Mouse (Mus musculus): ENCODE measurements around the gene Fam160a1. TPM values are rescaled to one million over a fixed set of nuclear protein-coding genes. Genes with fewer than 3 reads are reported as not detected.
A peak's percentile ranks its signal among the peaks of the same experiment; 100 is the strongest.

Gene Fam160a1
- polyA plus RNA-seq, 1 experiment from 2014 or later = 0.12 TPM

GRCm38 (mm10) chr3:85715764-85716297 is 101.3 kb downstream of the Fam160a1 start:
- DNase-seq (no peak), ATAC-seq (ENCODE audit: low FRiP score, low TSS enrichment) (no peak)
- Histone ChIP-seq H3K36me3 (ENCODE audit: control insufficient read depth, insufficient read depth, low read length) (no peaks in the 10 kb centered on the region), H3K9me3 (ENCODE audit: control insufficient read depth, low read length) (no peaks in the 10 kb centered on the region), H3K9ac (replicated peaks; ENCODE audit: low read length) (no peak overlapping the region), H3K27ac (replicated peaks; ENCODE audit: low read depth, low read length) (no peak overlapping the region), H3K4me2 (ENCODE audit: low read length) (no peak overlapping the region), H3K27me3 (ENCODE audit: control insufficient read depth, insufficient read depth, low read length) (no peaks in the 10 kb centered on the region), H3K4me1 (ENCODE audit: control insufficient read depth, insufficient read depth, low read length) (no peaks in the 10 kb centered on the region), H3K4me3 (replicated peaks; ENCODE audit: low read depth, low read length) (no peak overlapping the region)
- WGBS = 80% methylated on average over 4 of the region's 4 CpGs

GRCm38 (mm10) chr3:85713936-85714709 is 103.0 kb downstream of the Fam160a1 start:
- Histone ChIP-seq H3K4me1 (ENCODE audit: control insufficient read depth, insufficient read depth, low read length) (no peaks in the 10 kb centered on the region), H3K36me3 (ENCODE audit: control insufficient read depth, insufficient read depth, low read length) (no peaks in the 10 kb centered on the region), H3K27ac (replicated peaks; ENCODE audit: low read depth, low read length) (no peak overlapping the region), H3K9ac (replicated peaks; ENCODE audit: low read length) (no peak overlapping the region), H3K9me3 (ENCODE audit: control insufficient read depth, low read length) (no peaks in the 10 kb centered on the region), H3K4me2 (ENCODE audit: low read length) (no peak overlapping the region), H3K4me3 (replicated peaks; ENCODE audit: low read depth, low read length) (no peak overlapping the region), H3K27me3 (ENCODE audit: control insufficient read depth, insufficient read depth, low read length) (no peaks in the 10 kb centered on the region)
- DNase-seq (no peak), ATAC-seq (ENCODE audit: low FRiP score, low TSS enrichment) (no peak)
- 89% methylated on average over 7 of the region's 7 CpGs for WGBS

DNA sequence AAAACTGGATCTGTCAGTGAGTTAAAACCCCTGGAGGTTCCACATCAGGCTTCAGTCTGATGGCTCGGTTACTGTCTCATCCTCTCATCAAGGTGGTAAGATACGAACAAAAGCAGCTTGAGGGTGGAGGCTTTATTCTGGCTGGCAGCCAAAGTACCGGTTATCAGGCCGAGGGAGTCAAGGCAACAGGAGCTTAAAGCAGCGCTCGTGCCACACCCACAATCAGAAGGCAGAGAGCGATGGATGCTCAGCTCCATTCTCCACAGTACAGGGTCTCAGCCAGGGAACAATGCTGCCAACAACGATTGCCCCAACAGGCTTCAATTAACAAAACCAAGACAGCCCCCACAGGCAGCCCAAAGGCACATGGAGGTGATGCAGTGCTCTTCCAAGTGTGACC is 106.4 kb downstream of the Fam160a1 start:
- H3K4me1 ChIP-seq (ENCODE audit: control insufficient read depth, insufficient read depth, low read length) = no peaks in the 10 kb centered on the region
- no peak for ATAC-seq (ENCODE audit: low FRiP score, low TSS enrichment)
- no peak for DNase-seq
- H3K36me3 ChIP-seq (ENCODE audit: control insufficient read depth, insufficient read depth, low read length) = no peaks in the 10 kb centered on the region
- H3K9me3 ChIP-seq (ENCODE audit: control insufficient read depth, low read length) = no peaks in the 10 kb centered on the region
- no peaks in the 10 kb centered on the region for H3K27me3 ChIP-seq (ENCODE audit: control insufficient read depth, insufficient read depth, low read length)
- 42% methylated on average over 8 of the region's 8 CpGs for WGBS
- H3K27ac ChIP-seq (replicated peaks; ENCODE audit: low read depth, low read length) = no peak overlapping the region
- no peak overlapping the region for H3K4me2 ChIP-seq (ENCODE audit: low read length)
- H3K4me3 ChIP-seq (replicated peaks; ENCODE audit: low read depth, low read length) = no peak overlapping the region
- H3K9ac ChIP-seq (replicated peaks; ENCODE audit: low read length) = no peak overlapping the region

GRCm38 (mm10) chr3:85707421-85707820 is 109.7 kb downstream of the Fam160a1 start:
- Histone ChIP-seq H3K4me3 (replicated peaks; ENCODE audit: low read depth, low read length) (no peak overlapping the region), H3K4me1 (ENCODE audit: control insufficient read depth, insufficient read depth, low read length) (no peaks in the 10 kb centered on the region), H3K9ac (replicated peaks; ENCODE audit: low read length) (no peak overlapping the region), H3K27ac (replicated peaks; ENCODE audit: low read depth, low read length) (no peak overlapping the region), H3K9me3 (ENCODE audit: control insufficient read depth, low read length) (no peaks in the 10 kb centered on the region), H3K36me3 (ENCODE audit: control insufficient read depth, insufficient read depth, low read length) (no peaks in the 10 kb centered on the region), H3K4me2 (ENCODE audit: low read length) (no peak overlapping the region), H3K27me3 (ENCODE audit: control insufficient read depth, insufficient read depth, low read length) (no peaks in the 10 kb centered on the region)
- ATAC-seq (ENCODE audit: low FRiP score, low TSS enrichment) (no peak), DNase-seq (peak; percentile 77)
- WGBS = 40% methylated on average over 7 of the region's 7 CpGs

GRCm38 (mm10) chr3:85703141-85703882 is 113.8 kb downstream of the Fam160a1 start:
- WGBS = 53% methylated on average over 6 of the region's 6 CpGs

DNA sequence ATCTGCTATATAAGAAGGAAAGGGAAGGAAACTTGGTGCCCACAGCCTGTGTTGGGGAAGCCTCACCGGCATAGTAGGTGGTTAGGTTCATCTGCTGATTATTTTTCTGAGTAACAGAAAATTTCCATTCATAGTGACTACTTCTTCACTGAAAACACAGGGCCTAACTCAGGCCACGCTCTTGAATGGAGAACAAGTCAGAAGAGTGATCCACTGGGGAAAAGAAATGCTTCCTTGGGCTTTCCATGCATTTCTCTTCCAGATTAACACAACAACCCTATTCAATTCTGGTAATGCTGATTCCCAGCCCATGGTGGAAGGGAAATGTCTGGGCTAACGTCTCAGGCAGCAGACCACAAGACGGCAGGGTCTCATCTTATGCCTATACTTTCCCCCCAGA is 118.6 kb downstream of the Fam160a1 start:
- no peak overlapping the region for H3K4me3 ChIP-seq (replicated peaks; ENCODE audit: low read depth, low read length)
- no peak overlapping the region for H3K4me2 ChIP-seq (ENCODE audit: low read length)
- H3K4me1 ChIP-seq (ENCODE audit: control insufficient read depth, insufficient read depth, low read length) = no peaks in the 10 kb centered on the region
- WGBS = 78% methylated on average over 4 of the region's 4 CpGs
- no peaks in the 10 kb centered on the region for H3K36me3 ChIP-seq (ENCODE audit: control insufficient read depth, insufficient read depth, low read length)
- no peak overlapping the region for H3K9ac ChIP-seq (replicated peaks; ENCODE audit: low read length)
- H3K27me3 ChIP-seq (ENCODE audit: control insufficient read depth, insufficient read depth, low read length) = no peaks in the 10 kb centered on the region
- no peak for ATAC-seq (ENCODE audit: low FRiP score, low TSS enrichment)
- no peak for DNase-seq
- H3K9me3 ChIP-seq (ENCODE audit: control insufficient read depth, low read length) = no peaks in the 10 kb centered on the region
- no peak overlapping the region for H3K27ac ChIP-seq (replicated peaks; ENCODE audit: low read depth, low read length)

More at GRCm38 (mm10) chr3:85703141-85703882, 113.8 kb downstream of the Fam160a1 start:
- ATAC-seq (ENCODE audit: low FRiP score, low TSS enrichment) (no peak), DNase-seq (peak; percentile 17)
- no peaks in the 10 kb centered on the region for H3K36me3 ChIP-seq (ENCODE audit: control insufficient read depth, insufficient read depth, low read length)
- H3K4me1 ChIP-seq (ENCODE audit: control insufficient read depth, insufficient read depth, low read length) = no peaks in the 10 kb centered on the region
- H3K27me3 ChIP-seq (ENCODE audit: control insufficient read depth, insufficient read depth, low read length) = no peaks in the 10 kb centered on the region
- H3K9me3 ChIP-seq (ENCODE audit: control insufficient read depth, low read length) = no peaks in the 10 kb centered on the region
- no peak overlapping the region for H3K4me3 ChIP-seq (replicated peaks; ENCODE audit: low read depth, low read length)
- no peak overlapping the region for H3K27ac ChIP-seq (replicated peaks; ENCODE audit: low read depth, low read length)
- H3K4me2 ChIP-seq (ENCODE audit: low read length) = no peak overlapping the region
- no peak overlapping the region for H3K9ac ChIP-seq (replicated peaks; ENCODE audit: low read length)

DNA sequence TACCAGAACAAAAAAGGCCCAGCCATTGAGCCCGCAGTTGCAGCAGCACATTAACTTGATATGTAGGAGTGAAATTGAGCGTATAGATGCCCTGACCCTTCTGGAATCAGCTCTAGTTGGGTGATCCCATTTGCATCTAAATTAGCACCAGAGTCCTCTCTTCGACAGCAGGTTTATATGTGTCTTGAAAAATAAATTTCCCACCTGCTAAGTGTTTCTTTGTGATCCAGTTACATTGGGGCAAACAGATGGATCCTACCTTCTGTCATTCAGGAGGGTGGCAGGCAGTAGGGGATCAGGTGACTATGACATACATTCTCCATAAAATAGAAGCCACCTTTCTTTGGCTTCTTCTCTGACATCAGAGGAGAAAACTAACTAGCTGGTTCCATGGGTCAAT is 122.0 kb downstream of the Fam160a1 start:
- no peak for ATAC-seq (ENCODE audit: low FRiP score, low TSS enrichment)
- Histone ChIP-seq H3K27ac (replicated peaks; ENCODE audit: low read depth, low read length) (no peak overlapping the region), H3K27me3 (ENCODE audit: control insufficient read depth, insufficient read depth, low read length) (no peaks in the 10 kb centered on the region), H3K36me3 (ENCODE audit: control insufficient read depth, insufficient read depth, low read length) (no peaks in the 10 kb centered on the region), H3K9me3 (ENCODE audit: control insufficient read depth, low read length) (no peaks in the 10 kb centered on the region), H3K4me3 (replicated peaks; ENCODE audit: low read depth, low read length) (no peak overlapping the region), H3K9ac (replicated peaks; ENCODE audit: low read length) (no peak overlapping the region), H3K4me1 (ENCODE audit: control insufficient read depth, insufficient read depth, low read length) (no peaks in the 10 kb centered on the region), H3K4me2 (ENCODE audit: low read length) (no peak overlapping the region)
- WGBS = 68% methylated on average over 3 of the region's 3 CpGs
- DNase-seq = no peak

DNA sequence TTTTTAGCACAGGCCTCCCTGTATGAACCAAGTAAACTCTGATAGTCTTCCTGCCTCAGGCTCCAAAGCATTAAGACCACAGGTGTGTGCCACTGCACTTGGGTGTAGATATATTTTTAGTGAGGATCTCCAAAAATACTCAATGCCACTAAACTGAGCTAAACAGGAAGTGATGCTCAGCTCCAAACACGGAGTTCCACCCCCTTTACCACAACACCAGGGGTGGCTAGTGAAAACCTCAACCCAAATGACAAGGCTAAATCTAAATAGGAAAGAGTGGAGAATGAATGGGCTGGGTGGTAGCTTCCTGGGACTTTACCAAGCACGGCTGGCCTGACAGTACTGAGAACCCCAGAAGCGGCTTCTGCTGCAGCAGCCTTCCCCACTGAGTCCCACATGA is 124.1 kb downstream of the Fam160a1 start:
- H3K36me3 ChIP-seq (ENCODE audit: control insufficient read depth, insufficient read depth, low read length) = no peaks in the 10 kb centered on the region
- no peak overlapping the region for H3K27ac ChIP-seq (replicated peaks; ENCODE audit: low read depth, low read length)
- H3K9ac ChIP-seq (replicated peaks; ENCODE audit: low read length) = no peak overlapping the region
- DNase-seq = no peak
- H3K4me3 ChIP-seq (replicated peaks; ENCODE audit: low read depth, low read length) = no peak overlapping the region
- H3K4me1 ChIP-seq (ENCODE audit: control insufficient read depth, insufficient read depth, low read length) = no peaks in the 10 kb centered on the region
- no peaks in the 10 kb centered on the region for H3K27me3 ChIP-seq (ENCODE audit: control insufficient read depth, insufficient read depth, low read length)
- H3K4me2 ChIP-seq (ENCODE audit: low read length) = no peak overlapping the region
- ATAC-seq (ENCODE audit: low FRiP score, low TSS enrichment) = no peak
- WGBS = 29% methylated on average over 3 of the region's 3 CpGs
- H3K9me3 ChIP-seq (ENCODE audit: control insufficient read depth, low read length) = no peaks in the 10 kb centered on the region

Measured in midbrain, embryonic 14.5 days (tissue).